Mouse (Mus musculus) embryonic facial prominence, embryonic 11.5 days (tissue): Measurements from ENCODE around the gene Rpl36a. TPM values are rescaled to one million over a fixed set of nuclear protein-coding genes. Genes with fewer than 3 reads are reported as not detected.

Source experiments
- ATAC-seq: fragments of 200-750 bp; cut with Nextera tagmentation; replicated peaks from 2 replicates; pipeline ENCODE4 v1.8.0; 2017; ENCODE audit warnings: low read depth; ENCODE audit not compliant: insufficient number of reproducible peaks, low FRiP score, low TSS enrichment
- DNase-seq: peaks from one replicate; pipeline ENCODE4 v3.0.0-alpha.2; 2015; ENCODE audit warnings: low spot score
- H3K27ac ChIP-seq: fragments of 300-500 bp; sonication (generic); replicated peaks from 2 replicates; pipeline ENCODE4 v1.5.1; 2014; ENCODE audit warnings: mild to moderate bottlenecking, low read depth, low read length, control low read depth
- H3K27me3 ChIP-seq: fragments of 300-500 bp; sonication (generic); 2 replicates; pipeline ENCODE4 v1.6.1; 2014; ENCODE audit warnings: mild to moderate bottlenecking, low read length, moderate library complexity, mixed read lengths; ENCODE audit not compliant: control insufficient read depth, insufficient read depth
- H3K36me3 ChIP-seq: fragments of 300-500 bp; sonication (generic); replicated peaks from 2 replicates; pipeline ENCODE4 v1.6.1; 2014; ENCODE audit warnings: low read depth, mild to moderate bottlenecking, low read length, moderate library complexity, mixed read lengths; ENCODE audit not compliant: control insufficient read depth, insufficient read depth
- H3K4me1 ChIP-seq: fragments of 300-500 bp; sonication (generic); 2 replicates; pipeline ENCODE4 v1.6.1; 2014; ENCODE audit warnings: low read length, mixed read lengths; ENCODE audit not compliant: control insufficient read depth, insufficient read depth
- H3K4me2 ChIP-seq: fragments of 300-500 bp; sonication (generic); 2 replicates; pipeline ENCODE4 v1.6.1; 2014; ENCODE audit warnings: low read depth, mild to moderate bottlenecking, control low read depth, low read length, moderate library complexity
- H3K4me3 ChIP-seq: fragments of 300-500 bp; sonication (generic); 2 replicates; pipeline ENCODE4 v1.5.1; 2014; ENCODE audit warnings: low read depth, low read length, control low read depth
- H3K9ac ChIP-seq: fragments of 300-500 bp; sonication (generic); replicated peaks from 2 replicates; pipeline ENCODE4 v1.6.1; 2014; ENCODE audit warnings: mild to moderate bottlenecking, control low read depth, low read length
- H3K9me3 ChIP-seq: fragments of 300-500 bp; sonication (generic); replicated peaks from 2 replicates; pipeline ENCODE4 v1.6.1; 2016; ENCODE audit warnings: mild to moderate bottlenecking, low read length, inconsistent platforms, mixed read lengths; ENCODE audit not compliant: control insufficient read depth
- WGBS: fragments of 180-500 bp; shearing (Covaris S2); extraction: QIAGEN DNeasy Blood & Tissue Kit; methylation state at CpG from one replicate; pipeline ENCODE4 v1.1.7; 2014; 5-methylcytosine and 5-hydroxymethylcytosine counted together
- polyA plus RNA-seq: library from polyadenylated mRNA; unstranded; fragments of >200 nt; fragmentation: Nextera tagmentation; extraction: Ambion mirVana; gene quantifications from 2 replicates; pipeline ENCODE4 v1.2.1, GENCODE M21; 2014

Rpl36a gene
- polyA plus RNA-seq, 1 experiment from 2014 or later: 355 TPM

GRCm38 (mm10) chrX:134628200-134628599 lies 42.7 kb downstream of the Rpl36a start:
- Histone ChIP-seq H3K4me1 (no peaks in the 10 kb centered on the region), H3K4me3 (no peak overlapping the region), H3K27me3 (no peaks in the 10 kb centered on the region), H3K9ac (no peak overlapping the region), H3K9me3 (no peaks in the 10 kb centered on the region), H3K27ac (no peak overlapping the region), H3K36me3 (no peaks in the 10 kb centered on the region), H3K4me2 (no peak overlapping the region)
- ATAC-seq (no peak), DNase-seq (no peak)
- 93% methylated on average over 2 of the region's 2 CpGs for WGBS

GRCm38 (mm10) chrX:134632710-134633109 lies 47.3 kb downstream of the Rpl36a start:
- Histone ChIP-seq H3K9ac (no peak overlapping the region), H3K4me2 (no peak overlapping the region), H3K4me3 (no peak overlapping the region), H3K4me1 (no peaks in the 10 kb centered on the region), H3K27ac (no peak overlapping the region), H3K27me3 (no peaks in the 10 kb centered on the region), H3K9me3 (no peaks in the 10 kb centered on the region), H3K36me3 (no peaks in the 10 kb centered on the region)
- WGBS: 88% methylated on average over 5 of the region's 5 CpGs
- ATAC-seq (no peak), DNase-seq (no peak)

GRCm38 (mm10) chrX:134635111-134635510 lies 49.7 kb downstream of the Rpl36a start:
- ATAC-seq: no peak
- 54% methylated on average over 3 of the region's 3 CpGs for WGBS
- no peaks in the 10 kb centered on the region for H3K36me3 ChIP-seq
- H3K27me3 ChIP-seq: no peaks in the 10 kb centered on the region
- no peak overlapping the region for H3K9ac ChIP-seq
- H3K4me1 ChIP-seq: no peaks in the 10 kb centered on the region
- no peak for DNase-seq
- H3K4me3 ChIP-seq: no peak overlapping the region
- no peak overlapping the region for H3K4me2 ChIP-seq
- no peak overlapping the region for H3K27ac ChIP-seq
- no peaks in the 10 kb centered on the region for H3K9me3 ChIP-seq

- Histone ChIP-seq H3K27ac (no peak overlapping the region), H3K4me1 (no peaks in the 10 kb centered on the region), H3K9me3 (no peaks in the 10 kb centered on the region), H3K9ac (no peak overlapping the region), H3K27me3 (no peaks in the 10 kb centered on the region), H3K4me2 (no peak overlapping the region), H3K36me3 (no peaks in the 10 kb centered on the region), H3K4me3 (no peak overlapping the region)
- no peak for DNase-seq
- WGBS: 66% methylated on average over 3 of the region's 3 CpGs
- ATAC-seq: no peak
Observed at GRCm38 (mm10) chrX:134635860-134636259, 50.4 kb downstream of the Rpl36a start.

Other genes with a start within 250 kb of the Rpl36a start
- gene Drp2, start 181.1 kb upstream of the Rpl36a start, polyA plus RNA-seq: 3.1 and 3.2 TPM in 2 replicates
- gene Taf7l, start 109.2 kb upstream of the Rpl36a start, polyA plus RNA-seq: not detected in 2 replicates
- 91.8 and 92.4 TPM in 2 replicates for gene Timm8a1, start 43.8 kb upstream of the Rpl36a start, polyA plus RNA-seq
- 0.81 and 1.4 TPM in 2 replicates for gene Btk, start 2.1 kb upstream of the Rpl36a start, polyA plus RNA-seq
- gene Gla, start 15.5 kb downstream of the Rpl36a start, polyA plus RNA-seq: 3.5 and 5.1 TPM in 2 replicates
- 163 and 167 TPM in 2 replicates for gene Hnrnph2, start 15.5 kb downstream of the Rpl36a start, polyA plus RNA-seq
- 6.6 and 7.5 TPM in 2 replicates for gene Armcx4, start 100.9 kb downstream of the Rpl36a start, polyA plus RNA-seq
- 47.0 and 55.1 TPM in 2 replicates for gene Armcx1, start 132.3 kb downstream of the Rpl36a start, polyA plus RNA-seq
- gene Armcx6, start 165.8 kb downstream of the Rpl36a start, polyA plus RNA-seq: 20.5 and 20.8 TPM in 2 replicates
- gene Armcx3, start 170.9 kb downstream of the Rpl36a start, polyA plus RNA-seq: 66.4 and 70.5 TPM in 2 replicates
- gene Armcx2, start 223.6 kb downstream of the Rpl36a start, polyA plus RNA-seq: 83.9 and 85.7 TPM in 2 replicates